18 mouse cellular contexts compared by ENCODE assay signal in genomic region chr17:87504960-87505681, GRCm38 (mm10).
"Had no signal": no experiment of that assay in that cellular context is flagged by ENCODE, and none has a peak within 500 bp of the region (broad histone marks: within the 10 kb centered on the region; RNA-seq: fewer than 3 reads in every experiment).

No protein-coding gene starts in this region.

- DNase-seq: kidney, adult 11 months; kidney, postnatal 10 days; kidney, postnatal 4 days; lung, adult 2 months; lung, postnatal 36 days; right cerebral cortex, adult 18-20 months; right cerebral cortex, postnatal 4 days; spleen, adult 18-20 months; thymus, adult 2 months; thymus, postnatal 25 days had no signal

- H3K27ac ChIP-seq: limb, embryonic 10.5 days; liver, embryonic 15.5 days; midbrain, embryonic 15.5 days; neural tube, embryonic 13.5 days had no signal

- H3K9ac ChIP-seq: liver, embryonic 15.5 days; midbrain, embryonic 15.5 days; neural tube, embryonic 13.5 days had no signal

- H3K9me3 ChIP-seq: limb, embryonic 10.5 days; liver, embryonic 15.5 days; megakaryocyte, embryonic 14.5 days; midbrain, embryonic 15.5 days; neural tube, embryonic 13.5 days had no signal

- H3K36me3 ChIP-seq: limb, embryonic 10.5 days; liver, embryonic 15.5 days; midbrain, embryonic 15.5 days; neural tube, embryonic 13.5 days had no signal

- H3K27me3 ChIP-seq: liver, embryonic 15.5 days; midbrain, embryonic 15.5 days; neural tube, embryonic 13.5 days had no signal

- H3K4me2 ChIP-seq: liver, embryonic 11.5 days; liver, embryonic 15.5 days; midbrain, embryonic 11.5 days; midbrain, embryonic 15.5 days; neural tube, embryonic 13.5 days had no signal

- H3K4me3 ChIP-seq: limb, embryonic 10.5 days; liver, embryonic 15.5 days; megakaryocyte, embryonic 14.5 days; midbrain, embryonic 15.5 days; neural tube, embryonic 13.5 days had no signal

- ATAC-seq: lung, postnatal 0 days; midbrain, embryonic 15.5 days had no signal
